14 mouse cellular contexts compared by ENCODE assay signal in the genomic region with DNA sequence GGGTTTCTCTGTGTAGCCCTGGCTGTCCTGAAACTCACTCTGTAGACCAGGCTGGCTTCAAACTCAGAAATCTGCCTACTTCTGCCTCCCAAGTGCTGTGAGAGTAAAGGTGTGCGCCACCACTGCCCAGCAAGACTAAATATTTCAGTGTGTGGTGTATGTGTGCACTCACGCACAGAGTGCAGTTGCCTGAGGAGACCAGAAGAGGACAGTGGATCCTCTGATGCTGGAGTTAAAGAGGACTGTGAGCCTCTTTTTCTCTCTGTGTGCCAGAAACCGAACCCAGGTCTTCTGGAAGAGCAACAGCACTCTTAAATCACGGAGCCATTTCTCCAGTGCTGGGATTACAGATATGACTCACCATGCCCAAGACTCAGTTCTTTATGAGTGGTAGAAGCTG. TPM values are rescaled to one million over a fixed set of nuclear protein-coding genes. Genes with fewer than 3 reads are reported as not detected.
DNase-seq lines count a peak whose midpoint lies in the region; ATAC-seq and TF ChIP-seq lines count a peak whose summit lies in the region.
"Had no signal": no experiment of that assay in that cellular context is flagged by ENCODE, and none has a peak within 500 bp of the region (broad histone marks: within the 10 kb centered on the region; RNA-seq: fewer than 3 reads in every experiment).

No protein-coding gene starts in this region.

- no peak for ATAC-seq in CD4-positive, CD25-positive, alpha-beta regulatory T cell, adult 4 months
- no peak for ATAC-seq in forebrain, postnatal 0 days
- no peak for ATAC-seq in forebrain, embryonic 16.5 days
- no peak for ATAC-seq in lung, postnatal 0 days
- no peak for ATAC-seq in monocyte, adult 5-6 weeks (replicated peaks; ENCODE audit: insufficient number of reproducible peaks, low FRiP score, low TSS enrichment, poor library complexity, severe bottlenecking)
- ATAC-seq: intestine, embryonic 16.5 days; midbrain, embryonic 16.5 days had no signal

- no peak for TF ChIP-seq POLR2A in lung, adult 2 months (IDR thresholded peaks at IDR 0.05; ENCODE audit: borderline replicate concordance, extremely low read depth, low read depth, low read length)
- no peak for TF ChIP-seq POLR2A in cortical plate, adult 2 months (IDR thresholded peaks at IDR 0.05; ENCODE audit: extremely low read depth, insufficient read depth, low read length)

- peak; percentile 37 for DNase-seq in CD4-positive, CD25-positive, alpha-beta regulatory T cell, adult 2 months (ENCODE audit: low read depth, low spot score)
- DNase-seq in forebrain, postnatal 0 days: no peak
- no peak for DNase-seq in lung, postnatal 0 days (ENCODE audit: low spot score)
- DNase-seq in lung, adult 2 months: no peak

- TF ChIP-seq EP300 in lung, postnatal 0 days (IDR thresholded peaks at IDR 0.05): no peak

- no peaks in the 10 kb centered on the region for H3K27me3 ChIP-seq in forebrain, postnatal 0 days (ENCODE audit: insufficient read depth, low read length)
- H3K27me3 ChIP-seq in forebrain, embryonic 16.5 days (replicated peaks; ENCODE audit: control insufficient read depth, insufficient read depth, low read length): no peaks in the 10 kb centered on the region
- H3K27me3 ChIP-seq in lung, postnatal 0 days (replicated peaks; ENCODE audit: insufficient read depth, low read length): 0 out of 2 replicates have a peak, but pooled peaks cover 6% of the 10 kb centered on the region
- H3K27me3 ChIP-seq: kidney, embryonic 15.5 days had no signal

- WGBS in forebrain, postnatal 0 days: 92% methylated on average over 4 of the region's 4 CpGs
- 92% methylated on average over 4 of the region's 4 CpGs for WGBS in forebrain, embryonic 16.5 days
- WGBS in lung, postnatal 0 days: 88% methylated on average over 4 of the region's 4 CpGs
- 91% methylated on average over 4 of the region's 4 CpGs for WGBS in lung, adult 2 months

- no peak overlapping the region for H3K9ac ChIP-seq in forebrain, postnatal 0 days
- no peak overlapping the region for H3K9ac ChIP-seq in forebrain, embryonic 16.5 days (replicated peaks; ENCODE audit: low read depth, low read length)
- H3K9ac ChIP-seq in lung, postnatal 0 days (replicated peaks; ENCODE audit: low read depth): no peak overlapping the region
- H3K9ac ChIP-seq: kidney, embryonic 15.5 days had no signal

- H3K27ac ChIP-seq in forebrain, postnatal 0 days (ENCODE audit: low read depth, low read length): no peak overlapping the region
- H3K27ac ChIP-seq in forebrain, embryonic 16.5 days (ENCODE audit: low read length): no peak overlapping the region
- H3K27ac ChIP-seq in lung, postnatal 0 days (ENCODE audit: low read length): no peak overlapping the region
- no peak overlapping the region for H3K27ac ChIP-seq in cortical plate, adult 2 months (ENCODE audit: insufficient read depth, low read length)
- H3K27ac ChIP-seq: kidney, embryonic 15.5 days had no signal

- no peaks in the 10 kb centered on the region for H3K36me3 ChIP-seq in forebrain, postnatal 0 days (ENCODE audit: insufficient read depth)
- H3K36me3 ChIP-seq in forebrain, embryonic 16.5 days (ENCODE audit: control insufficient read depth, insufficient read depth): no peaks in the 10 kb centered on the region
- H3K36me3 ChIP-seq in lung, postnatal 0 days (ENCODE audit: insufficient read depth, low read length): 0 out of 2 replicates have a peak, but pooled peaks cover 5% of the 10 kb centered on the region

- H3K4me2 ChIP-seq in forebrain, postnatal 0 days (ENCODE audit: low read depth): no peak overlapping the region
- no peak overlapping the region; the same call in 1 of the 2 replicates for H3K4me2 ChIP-seq in forebrain, embryonic 16.5 days (ENCODE audit: low read length)
- no peak overlapping the region for H3K4me2 ChIP-seq in lung, postnatal 0 days (replicated peaks; ENCODE audit: low read depth, low read length)

- H3K4me3 ChIP-seq in forebrain, postnatal 0 days (ENCODE audit: low read depth, low read length): no peak overlapping the region
- H3K4me3 ChIP-seq in forebrain, embryonic 16.5 days (replicated peaks; ENCODE audit: low read length): no peak overlapping the region
- H3K4me3 ChIP-seq in lung, postnatal 0 days (ENCODE audit: low read depth, low read length): no peak overlapping the region
- H3K4me3 ChIP-seq in lung, adult 2 months (replicated peaks; ENCODE audit: extremely low read depth, low read depth, low read length): no peak overlapping the region
- no peak overlapping the region for H3K4me3 ChIP-seq in cortical plate, adult 2 months (ENCODE audit: insufficient read depth, low read length)

- peaks cover 7% of the 10 kb centered on the region; the same call in 1 of the 2 replicates for H3K4me1 ChIP-seq in forebrain, postnatal 0 days (ENCODE audit: insufficient read depth)
- peaks cover 30% of the 10 kb centered on the region for H3K4me1 ChIP-seq in forebrain, embryonic 16.5 days (replicated peaks; ENCODE audit: control insufficient read depth, insufficient read depth, low read length)
- H3K4me1 ChIP-seq in lung, postnatal 0 days (ENCODE audit: insufficient read depth, low read depth, low read length): no peaks in the 10 kb centered on the region
- H3K4me1 ChIP-seq in lung, adult 2 months (ENCODE audit: control insufficient read depth, insufficient read depth, low read length): peaks cover 3% of the 10 kb centered on the region; the same call in 1 of the 2 replicates
- no peaks in the 10 kb centered on the region; the same call in 1 of the 2 replicates for H3K4me1 ChIP-seq in cortical plate, adult 2 months (ENCODE audit: control insufficient read depth, insufficient read depth, low read length)

- TF ChIP-seq CTCF in forebrain, postnatal 0 days (IDR thresholded peaks at IDR 0.05; ENCODE audit: low read depth): peak; percentile 34
- peak; percentile 46 for TF ChIP-seq CTCF in lung, postnatal 0 days (IDR thresholded peaks at IDR 0.05)
- TF ChIP-seq CTCF in lung, adult 2 months (IDR thresholded peaks at IDR 0.05; ENCODE audit: insufficient read depth, low read length): no peak
- TF ChIP-seq CTCF in cortical plate, adult 2 months (IDR thresholded peaks at IDR 0.05; ENCODE audit: extremely low read depth, insufficient read depth, low read length): 0 out of 2 replicates have a peak, but pooled peaks have one; percentile 0

- no peaks in the 10 kb centered on the region for H3K9me3 ChIP-seq in forebrain, postnatal 0 days (ENCODE audit: low read length)
- no peaks in the 10 kb centered on the region for H3K9me3 ChIP-seq in forebrain, embryonic 16.5 days (ENCODE audit: control insufficient read depth, low read length)
- no peaks in the 10 kb centered on the region for H3K9me3 ChIP-seq in lung, postnatal 0 days (ENCODE audit: low read length)
- H3K9me3 ChIP-seq: hindbrain, embryonic 10.5 days; kidney, embryonic 15.5 days had no signal

RNA-seq across cellular contexts. Expression of gene Dact3, which starts 1.7 kb away (rescaled TPM):
- polyA plus RNA-seq in CD4-positive, CD25-positive, alpha-beta regulatory T cell, adult 4 months (2017; shearing (Covaris generic)): not detected
- 69.0 and 70.3 TPM in 2 replicates for total RNA-seq in forebrain, postnatal 0 days (2014; rRNA removed)
- polyA plus RNA-seq in forebrain, postnatal 0 days (2015; fragmentation: Nextera tagmentation; extraction: Ambion mirVana): 7.8 and 8.6 TPM in 2 replicates
- polyA plus RNA-seq in forebrain, embryonic 16.5 days (2015; fragmentation: Nextera tagmentation; extraction: Ambion mirVana): 2.1 and 2.6 TPM in 2 replicates
- 4.2 and 4.3 TPM in 2 replicates for polyA plus RNA-seq in lung, postnatal 0 days (2015; fragmentation: Nextera tagmentation; extraction: Ambion mirVana)
- 31.7 and 41.1 TPM in 2 replicates for polyA plus RNA-seq in lung, adult 2 months (2012; rRNA removed)
- polyA plus RNA-seq in cortical plate, adult 2 months (2012; rRNA removed): 169 and 184 TPM in 2 replicates
- not detected in 3 replicates for total RNA-seq in monocyte, adult 5-6 weeks (2017)

RNA-seq across cellular contexts. Expression of gene Gng8, which starts 18.2 kb away (rescaled TPM):
- polyA plus RNA-seq in CD4-positive, CD25-positive, alpha-beta regulatory T cell, adult 4 months (2017; shearing (Covaris generic)): not detected
- total RNA-seq in forebrain, postnatal 0 days (2014; rRNA removed): not detected in 2 replicates
- polyA plus RNA-seq in forebrain, postnatal 0 days (2015; fragmentation: Nextera tagmentation; extraction: Ambion mirVana): 9.3 and 16.4 TPM in 2 replicates
- 1.9 and 4.5 TPM in 2 replicates for polyA plus RNA-seq in forebrain, embryonic 16.5 days (2015; fragmentation: Nextera tagmentation; extraction: Ambion mirVana)
- polyA plus RNA-seq in lung, postnatal 0 days (2015; fragmentation: Nextera tagmentation; extraction: Ambion mirVana): 5.2 and 6.6 TPM in 2 replicates
- polyA plus RNA-seq in lung, adult 2 months (2012; rRNA removed): 12.5 and 27.7 TPM in 2 replicates
- polyA plus RNA-seq in cortical plate, adult 2 months (2012; rRNA removed): 8.3 and 10.9 TPM in 2 replicates
- not detected in 3 replicates for total RNA-seq in monocyte, adult 5-6 weeks (2017)
- total RNA-seq: liver, adult 2 months; neutrophil, adult 5-6 weeks had no signal

RNA-seq across cellular contexts. Expression of gene Prkd2, which starts 30.7 kb away (rescaled TPM):
- 10 to 100 TPM; 57.3 to 60.0 TPM for polyA plus RNA-seq in CD4-positive, CD25-positive, alpha-beta regulatory T cell, adult 4 months (2017; shearing (Covaris generic))
- 2.9 and 3.9 TPM in 2 replicates for total RNA-seq in forebrain, postnatal 0 days (2014; rRNA removed)
- 2.7 and 4.0 TPM in 2 replicates for polyA plus RNA-seq in forebrain, postnatal 0 days (2015; fragmentation: Nextera tagmentation; extraction: Ambion mirVana)
- 6.6 TPM in 2 replicates for polyA plus RNA-seq in forebrain, embryonic 16.5 days (2015; fragmentation: Nextera tagmentation; extraction: Ambion mirVana)
- 26.1 and 29.0 TPM in 2 replicates for polyA plus RNA-seq in lung, postnatal 0 days (2015; fragmentation: Nextera tagmentation; extraction: Ambion mirVana)
- 97.2 and 121 TPM in 2 replicates for polyA plus RNA-seq in lung, adult 2 months (2012; rRNA removed)
- 6.5 and 6.8 TPM in 2 replicates for polyA plus RNA-seq in cortical plate, adult 2 months (2012; rRNA removed)
- 13.1 to 26.6 TPM (median 15.6 TPM) in 3 replicates for total RNA-seq in monocyte, adult 5-6 weeks (2017)

RNA-seq across cellular contexts. Expression of gene Ptgir, which starts 32.9 kb away (rescaled TPM):
- 10 to 100 TPM in 1 of 2 experiments, 1 to 10 TPM in 1; 7.9 to 10.2 TPM for polyA plus RNA-seq in CD4-positive, CD25-positive, alpha-beta regulatory T cell, adult 4 months (2017; shearing (Covaris generic))
- 0.15 TPM in 1 of 2 replicates, not detected in the other for total RNA-seq in forebrain, postnatal 0 days (2014; rRNA removed)
- 0.08 and 0.09 TPM in 2 replicates for polyA plus RNA-seq in forebrain, postnatal 0 days (2015; fragmentation: Nextera tagmentation; extraction: Ambion mirVana)
- 0.15 TPM in 2 replicates for polyA plus RNA-seq in forebrain, embryonic 16.5 days (2015; fragmentation: Nextera tagmentation; extraction: Ambion mirVana)
- polyA plus RNA-seq in lung, postnatal 0 days (2015; fragmentation: Nextera tagmentation; extraction: Ambion mirVana): 2.0 and 2.4 TPM in 2 replicates
- polyA plus RNA-seq in lung, adult 2 months (2012; rRNA removed): 9.8 and 10.4 TPM in 2 replicates
- 0.08 and 0.17 TPM in 2 replicates for polyA plus RNA-seq in cortical plate, adult 2 months (2012; rRNA removed)
- 9.8 to 15.4 TPM (median 14.0 TPM) in 3 replicates for total RNA-seq in monocyte, adult 5-6 weeks (2017)

RNA-seq across cellular contexts. Expression of gene Calm3, which starts 50.5 kb away (rescaled TPM):
- 100 to 1,000 TPM in 1 of 2 experiments, 10 to 100 TPM in 1; 48.5 to 103 TPM for polyA plus RNA-seq in CD4-positive, CD25-positive, alpha-beta regulatory T cell, adult 4 months (2017; shearing (Covaris generic))
- total RNA-seq in forebrain, postnatal 0 days (2014; rRNA removed): 1,323 and 1,444 TPM in 2 replicates
- 403 and 424 TPM in 2 replicates for polyA plus RNA-seq in forebrain, postnatal 0 days (2015; fragmentation: Nextera tagmentation; extraction: Ambion mirVana)
- 308 and 333 TPM in 2 replicates for polyA plus RNA-seq in forebrain, embryonic 16.5 days (2015; fragmentation: Nextera tagmentation; extraction: Ambion mirVana)
- polyA plus RNA-seq in lung, postnatal 0 days (2015; fragmentation: Nextera tagmentation; extraction: Ambion mirVana): 61.7 and 63.6 TPM in 2 replicates
- 279 and 310 TPM in 2 replicates for polyA plus RNA-seq in lung, adult 2 months (2012; rRNA removed)
- polyA plus RNA-seq in cortical plate, adult 2 months (2012; rRNA removed): 1,956 and 2,049 TPM in 2 replicates
- total RNA-seq in monocyte, adult 5-6 weeks (2017): 169 to 298 TPM (median 195 TPM) in 3 replicates
